Mouse (Mus musculus): Measurements from ENCODE around the gene Anks1. TPM values are rescaled to one million over a fixed set of nuclear protein-coding genes. Genes with fewer than 3 reads are reported as not detected.
A peak's percentile ranks its signal among the peaks of the same experiment; 100 is the strongest.

The Anks1 gene
- polyA plus RNA-seq, 1 experiment from 2014 or later, result 91.5 TPM

DNA sequence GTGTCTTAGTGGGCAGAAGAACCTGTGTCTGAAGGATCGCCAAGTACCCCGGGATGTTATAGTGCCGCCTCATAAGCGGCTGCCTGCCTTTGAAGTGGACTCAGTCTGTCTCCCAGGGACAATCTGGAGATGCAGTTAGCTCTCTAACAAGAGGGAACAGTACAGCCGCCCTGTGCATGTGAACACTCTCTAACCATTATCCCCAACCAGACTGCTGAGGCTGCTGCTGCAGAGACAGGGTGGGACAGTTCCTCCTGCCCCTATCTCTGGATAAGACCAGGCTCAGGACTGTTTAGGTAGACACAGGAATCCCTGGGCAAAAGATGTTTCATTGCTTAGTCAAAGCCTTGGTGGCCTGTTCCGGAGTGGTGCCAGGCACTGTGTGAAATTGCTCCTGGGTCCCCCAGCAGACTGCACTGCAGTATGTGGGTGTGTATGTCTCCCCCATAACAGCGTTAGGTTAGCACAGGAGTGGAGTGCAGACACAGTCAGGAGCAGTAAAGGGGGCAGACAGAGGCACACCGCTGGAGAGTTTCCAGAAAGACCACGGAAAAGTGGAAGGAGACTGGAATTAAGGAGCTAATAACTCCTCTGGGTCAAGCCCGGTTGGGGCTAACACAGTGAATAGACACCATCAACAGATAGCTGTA is 100.1 kb downstream of the Anks1 start:
- WGBS, result 86% methylated on average over 10 of the region's 10 CpGs
- H3K36me3 ChIP-seq, result peaks cover 30% of the 10 kb centered on the region
- 0 out of 2 replicates have a peak overlapping the region, but pooled peaks have one; percentile 5 for H3K27ac ChIP-seq
- H3K4me3 ChIP-seq, result no peak overlapping the region
- peaks cover 68% of the 10 kb centered on the region for H3K4me1 ChIP-seq
- 0 out of 2 replicates have a peak overlapping the region, but pooled peaks have one; percentile 4 for H3K4me2 ChIP-seq (replicated peaks)
- H3K27me3 ChIP-seq, result no peaks in the 10 kb centered on the region
- H3K9me3 ChIP-seq (replicated peaks), result no peaks in the 10 kb centered on the region
- peak overlapping the region; percentile 23; the same call in 1 of the 2 replicates for H3K9ac ChIP-seq
- ATAC-seq (ENCODE audit: low FRiP score), result no peak

DNA sequence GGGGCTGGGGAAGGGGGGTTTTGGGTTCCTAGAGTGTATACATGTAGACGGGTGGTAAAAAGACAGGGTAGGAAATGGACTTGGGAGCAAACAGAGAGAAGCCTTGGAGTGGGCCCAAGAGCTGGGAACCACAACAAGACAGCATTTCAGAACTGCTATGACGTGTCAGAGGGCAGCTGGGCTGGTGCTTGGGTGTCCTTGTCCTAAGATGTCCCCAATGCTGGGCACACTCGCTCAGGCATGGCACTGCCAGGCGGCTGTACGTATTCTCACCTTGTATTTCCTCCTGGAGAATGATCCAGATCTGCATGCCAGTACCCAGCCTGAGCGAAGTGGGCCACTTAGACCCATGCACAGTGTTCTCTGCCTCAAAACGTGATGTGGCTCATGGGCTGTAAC is 100.6 kb downstream of the Anks1 start:
- H3K27ac ChIP-seq, result no peak overlapping the region
- ATAC-seq (ENCODE audit: low FRiP score), result no peak
- no peaks in the 10 kb centered on the region for H3K9me3 ChIP-seq (replicated peaks)
- 91% methylated on average over 7 of the region's 7 CpGs for WGBS
- H3K4me3 ChIP-seq, result no peak overlapping the region
- H3K9ac ChIP-seq, result no peak overlapping the region
- H3K27me3 ChIP-seq, result no peaks in the 10 kb centered on the region
- peaks cover 70% of the 10 kb centered on the region for H3K4me1 ChIP-seq
- peaks cover 30% of the 10 kb centered on the region for H3K36me3 ChIP-seq
- H3K4me2 ChIP-seq (replicated peaks), result no peak overlapping the region

DNA sequence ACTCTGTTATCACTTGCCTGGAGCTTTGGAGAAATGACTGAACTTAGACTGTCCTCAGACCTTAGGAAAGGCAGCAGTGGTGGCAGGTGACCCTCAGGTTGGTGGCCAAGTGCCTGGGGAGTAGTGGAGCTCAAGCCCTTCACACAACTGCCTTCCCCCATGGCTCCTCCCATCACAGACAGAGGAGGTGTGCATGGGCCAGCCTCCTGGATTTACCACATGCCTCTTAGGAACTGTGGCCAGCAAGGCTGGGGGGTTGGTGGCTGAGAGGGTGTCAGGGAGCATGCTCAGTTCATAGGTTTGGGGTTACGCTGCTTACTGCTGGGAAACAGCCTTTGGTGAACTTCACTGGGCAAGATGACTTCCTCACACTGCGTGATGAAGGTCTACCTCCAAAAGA is 101.8 kb downstream of the Anks1 start:
- 96% methylated on average over 2 of the region's 2 CpGs for WGBS
- peaks cover 70% of the 10 kb centered on the region for H3K4me1 ChIP-seq
- H3K9ac ChIP-seq, result no peak overlapping the region
- no peak for ATAC-seq (ENCODE audit: low FRiP score)
- H3K36me3 ChIP-seq, result peaks cover 26% of the 10 kb centered on the region
- H3K27ac ChIP-seq, result no peak overlapping the region
- no peaks in the 10 kb centered on the region for H3K9me3 ChIP-seq (replicated peaks)
- H3K4me3 ChIP-seq, result no peak overlapping the region
- no peaks in the 10 kb centered on the region for H3K27me3 ChIP-seq
- H3K4me2 ChIP-seq (replicated peaks), result no peak overlapping the region

DNA sequence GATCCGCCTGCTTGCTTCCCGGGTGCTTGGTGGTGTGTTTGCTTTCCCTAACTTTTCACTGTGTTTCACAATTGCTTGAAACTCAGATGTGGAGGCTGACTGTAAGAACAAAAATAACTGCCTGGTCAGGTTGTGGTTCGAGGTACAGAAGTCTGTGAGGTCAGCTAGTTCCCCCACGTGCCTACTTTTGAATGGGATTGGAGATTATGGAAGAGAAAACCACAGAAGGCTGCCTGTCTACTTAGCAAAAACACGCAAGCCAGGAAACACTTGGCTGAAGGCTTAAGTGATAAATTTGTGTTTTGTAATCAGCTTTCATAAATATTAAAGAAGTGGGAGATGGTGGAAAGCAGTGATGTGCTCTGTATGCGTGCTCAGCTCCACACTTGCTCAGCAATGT is 103.7 kb downstream of the Anks1 start:
- Histone ChIP-seq H3K27me3 (no peaks in the 10 kb centered on the region), H3K36me3 (peaks cover 24% of the 10 kb centered on the region), H3K9me3 (replicated peaks) (no peaks in the 10 kb centered on the region), H3K4me3 (no peak overlapping the region), H3K4me1 (peaks cover 65% of the 10 kb centered on the region), H3K9ac (peak overlapping the region; percentile 46; the same call in 1 of the 2 replicates), H3K4me2 (replicated peaks) (peak overlapping the region; percentile 32), H3K27ac (peak overlapping the region; percentile 64)
- ATAC-seq (ENCODE audit: low FRiP score), result no peak
- WGBS, result 78% methylated on average over 6 of the region's 6 CpGs

DNA sequence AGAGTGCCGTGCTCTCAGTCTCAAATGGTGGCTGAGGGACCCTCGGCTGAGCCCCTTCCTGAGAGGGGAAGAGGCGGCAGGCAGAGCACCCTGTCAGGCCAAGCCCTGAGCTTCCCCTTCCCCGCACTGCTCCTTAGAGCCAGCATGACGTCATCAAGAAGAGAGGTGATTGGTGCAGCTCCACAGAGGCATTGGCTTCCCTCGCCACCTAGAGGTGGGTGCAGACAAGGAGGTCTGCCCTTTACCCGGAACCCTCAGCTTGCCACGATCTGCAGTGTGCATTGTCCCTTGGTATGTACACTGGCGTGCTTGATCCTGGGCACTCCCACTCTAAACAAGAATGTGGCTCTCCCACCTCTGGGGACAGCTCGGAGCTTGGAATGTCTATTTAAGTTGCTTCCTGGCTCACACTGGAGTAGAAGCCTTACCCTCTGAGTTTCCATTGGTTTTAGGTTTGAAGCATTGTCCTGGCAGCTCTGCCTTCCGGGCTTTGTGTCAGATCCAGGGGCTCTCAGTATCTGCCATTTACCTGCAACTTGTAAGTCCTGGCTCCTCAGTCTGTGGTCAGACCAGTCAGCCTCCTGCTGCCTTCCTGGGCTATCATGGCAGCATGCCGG is 104.3 kb downstream of the Anks1 start:
- 16% methylated on average over 12 of the region's 12 CpGs for WGBS
- no peaks in the 10 kb centered on the region for H3K9me3 ChIP-seq (replicated peaks)
- ATAC-seq (ENCODE audit: low FRiP score), result peak; percentile 83
- peak overlapping the region; percentile 64 for H3K27ac ChIP-seq
- peaks cover 65% of the 10 kb centered on the region for H3K4me1 ChIP-seq
- H3K27me3 ChIP-seq, result no peaks in the 10 kb centered on the region
- H3K36me3 ChIP-seq, result peaks cover 19% of the 10 kb centered on the region
- H3K4me3 ChIP-seq, result no peak overlapping the region
- H3K4me2 ChIP-seq (replicated peaks), result peak overlapping the region; percentile 32
- H3K9ac ChIP-seq, result peak overlapping the region; percentile 46; the same call in 1 of the 2 replicates

DNA sequence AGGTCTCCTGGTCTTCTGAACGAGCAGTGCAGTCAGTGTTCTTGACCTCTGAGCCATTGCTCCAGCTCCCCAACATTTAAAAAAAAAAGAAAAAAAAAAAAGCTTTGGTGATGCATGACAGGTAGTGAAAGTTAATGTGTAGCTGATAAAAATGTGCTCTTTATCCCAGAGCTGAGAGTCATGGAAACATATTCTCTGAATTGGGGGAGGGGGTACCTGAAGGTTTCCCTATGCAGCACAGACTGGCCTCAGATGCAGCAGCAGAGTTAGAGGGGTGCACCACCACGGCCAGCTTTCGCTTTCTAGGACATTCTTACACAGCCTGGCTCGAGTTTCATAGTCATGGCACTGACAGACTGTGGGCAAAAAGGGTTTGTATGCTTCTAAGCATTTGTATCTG is 105.3 kb downstream of the Anks1 start:
- Histone ChIP-seq H3K27ac (peak overlapping the region; percentile 64), H3K4me1 (peaks cover 67% of the 10 kb centered on the region), H3K36me3 (0 out of 2 replicates have a peak, but pooled peaks cover 8% of the 10 kb centered on the region), H3K27me3 (no peaks in the 10 kb centered on the region), H3K9ac (no peak overlapping the region), H3K9me3 (replicated peaks) (no peaks in the 10 kb centered on the region), H3K4me2 (replicated peaks) (no peak overlapping the region), H3K4me3 (no peak overlapping the region)
- no peak for ATAC-seq (ENCODE audit: low FRiP score)
- WGBS, result 59% methylated on average over 4 of the region's 4 CpGs

DNA sequence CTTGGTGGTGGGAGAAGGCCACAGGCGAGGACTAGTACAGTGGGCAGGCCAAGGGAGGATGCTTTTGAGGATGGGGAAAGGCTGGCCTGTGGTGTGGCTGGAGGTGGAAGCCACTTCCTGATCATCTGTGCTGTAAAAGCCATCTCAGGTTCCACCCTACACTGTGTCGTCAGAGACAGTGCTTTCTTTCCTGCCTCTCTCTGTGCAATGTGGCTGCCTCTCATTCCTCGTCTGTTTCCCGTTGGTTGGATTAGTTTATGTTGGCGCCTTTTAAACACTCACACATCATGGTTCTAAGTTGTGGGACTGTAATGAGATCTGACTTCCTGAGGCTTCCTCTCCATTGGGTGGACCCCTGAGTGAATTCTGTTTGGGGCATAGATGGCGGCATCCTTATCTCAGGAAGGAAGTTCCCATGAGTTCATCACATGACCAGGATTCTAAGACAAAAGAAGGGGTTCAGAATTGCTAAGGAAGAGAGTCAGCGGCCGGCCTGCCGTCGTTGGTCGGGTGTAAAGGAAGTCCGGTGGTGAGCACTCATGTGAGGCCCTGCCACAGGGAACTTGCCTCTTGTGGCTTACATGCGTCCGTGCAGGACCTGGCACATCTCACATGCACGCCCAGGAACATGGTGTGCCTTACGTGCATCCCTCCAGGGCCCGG is 106.1 kb downstream of the Anks1 start:
- no peak for ATAC-seq (ENCODE audit: low FRiP score)

DNA sequence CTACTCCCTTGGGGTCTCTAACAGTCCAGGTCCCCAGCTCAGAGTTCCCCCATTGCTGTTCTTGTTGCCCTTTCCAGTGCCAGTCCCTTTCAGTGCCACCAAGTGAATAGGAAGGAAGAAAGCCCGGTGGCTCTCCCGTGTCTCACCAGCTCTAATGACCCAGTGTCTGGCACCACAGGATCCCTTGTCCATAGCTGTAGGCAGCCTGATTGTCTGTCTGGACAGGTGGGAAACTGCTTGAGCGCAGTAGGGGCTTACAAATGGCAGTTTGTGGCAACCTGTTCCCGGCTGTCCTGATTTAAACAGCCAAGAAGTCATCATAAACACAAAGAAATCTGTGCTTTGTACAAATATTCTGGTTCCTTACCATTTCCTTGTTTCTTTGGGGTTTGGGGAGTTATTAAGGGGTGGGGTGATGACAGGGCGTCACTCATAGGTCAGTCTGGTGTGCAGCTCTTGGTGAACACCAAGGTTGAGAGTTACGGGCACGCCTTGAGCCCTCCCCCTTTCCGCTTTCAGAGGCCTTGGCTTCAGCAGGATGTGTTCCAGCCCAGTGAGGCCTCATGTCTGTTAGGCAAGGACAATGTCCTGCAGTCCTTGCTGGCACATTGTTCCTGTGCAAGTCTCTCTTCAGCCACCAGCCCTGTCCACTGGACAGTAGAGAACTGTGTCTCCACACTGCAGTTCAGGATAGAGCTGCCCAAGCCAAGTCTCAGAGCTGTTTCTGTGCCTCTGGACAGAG is 107.1 kb downstream of the Anks1 start:
- ATAC-seq (ENCODE audit: low FRiP score), result no peak
- Histone ChIP-seq H3K4me3 (no peak overlapping the region), H3K27me3 (no peaks in the 10 kb centered on the region), H3K4me2 (replicated peaks) (no peak overlapping the region), H3K36me3 (0 out of 2 replicates have a peak, but pooled peaks cover under 1% of the 10 kb centered on the region), H3K27ac (peak overlapping the region; percentile 46; the same call in 1 of the 2 replicates), H3K9me3 (replicated peaks) (no peaks in the 10 kb centered on the region), H3K9ac (no peak overlapping the region), H3K4me1 (peaks cover 74% of the 10 kb centered on the region)
- WGBS, result 82% methylated on average over 8 of the region's 8 CpGs

More for the DNA sequence above, 106.1 kb downstream of the Anks1 start:
- peaks cover 70% of the 10 kb centered on the region for H3K4me1 ChIP-seq
- H3K9ac ChIP-seq, result no peak overlapping the region
- H3K27ac ChIP-seq, result peak overlapping the region; percentile 64
- 78% methylated on average over 17 of the region's 17 CpGs for WGBS
- H3K9me3 ChIP-seq (replicated peaks), result no peaks in the 10 kb centered on the region
- 0 out of 2 replicates have a peak, but pooled peaks cover 7% of the 10 kb centered on the region for H3K36me3 ChIP-seq
- H3K27me3 ChIP-seq, result no peaks in the 10 kb centered on the region
- H3K4me2 ChIP-seq (replicated peaks), result no peak overlapping the region
- no peak overlapping the region for H3K4me3 ChIP-seq

DNA sequence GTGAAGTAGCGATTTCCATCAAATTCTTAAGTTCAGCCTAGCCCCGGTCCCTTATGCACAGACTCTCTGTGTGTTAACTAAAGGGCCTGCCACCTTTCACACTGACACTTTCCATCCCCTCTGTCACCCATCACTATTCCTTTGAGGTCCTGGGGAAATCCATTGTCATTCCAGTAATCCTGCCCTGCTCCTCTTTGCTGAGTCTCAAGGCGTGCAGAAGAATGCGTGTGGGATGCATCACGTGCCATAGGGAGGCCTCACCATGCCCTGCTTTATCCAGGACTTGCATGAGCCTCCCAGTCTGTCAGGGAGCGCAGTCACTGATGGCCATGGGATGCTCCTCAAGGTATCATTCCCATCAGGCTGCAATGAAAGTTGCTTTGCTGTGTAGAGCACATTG is 109.2 kb downstream of the Anks1 start:
- Histone ChIP-seq H3K4me3 (no peak overlapping the region), H3K4me2 (replicated peaks) (no peak overlapping the region), H3K36me3 (no peaks in the 10 kb centered on the region), H3K4me1 (peaks cover 70% of the 10 kb centered on the region), H3K27ac (peak overlapping the region; percentile 24; the same call in 1 of the 2 replicates), H3K9me3 (replicated peaks) (no peaks in the 10 kb centered on the region), H3K27me3 (no peaks in the 10 kb centered on the region), H3K9ac (no peak overlapping the region)
- ATAC-seq (ENCODE audit: low FRiP score), result no peak
- 40% methylated on average over 6 of the region's 6 CpGs for WGBS

DNA sequence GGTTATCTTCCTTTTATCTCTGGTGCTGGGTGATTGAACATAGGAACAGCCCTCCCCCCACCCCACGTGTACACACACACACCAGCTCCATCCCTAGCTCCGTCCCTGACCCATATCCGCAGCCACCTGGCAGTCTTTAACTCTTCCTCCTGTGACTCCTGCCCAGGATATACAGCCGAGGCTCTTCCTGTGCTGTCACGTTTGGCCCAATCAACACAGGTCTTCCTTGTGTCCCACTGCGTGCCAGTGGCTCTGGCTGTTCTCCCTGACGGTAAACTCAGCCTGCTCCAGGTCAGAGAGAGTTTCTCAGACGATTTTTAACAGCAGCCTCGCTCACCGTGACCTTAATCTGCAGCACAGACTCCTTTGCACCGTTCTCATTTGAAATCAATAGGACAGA is 109.7 kb downstream of the Anks1 start:
- Histone ChIP-seq H3K27me3 (no peaks in the 10 kb centered on the region), H3K36me3 (no peaks in the 10 kb centered on the region), H3K4me1 (peaks cover 66% of the 10 kb centered on the region), H3K4me3 (no peak overlapping the region), H3K4me2 (replicated peaks) (no peak overlapping the region), H3K27ac (peak overlapping the region; percentile 30; the same call in 1 of the 2 replicates), H3K9ac (no peak overlapping the region), H3K9me3 (replicated peaks) (no peaks in the 10 kb centered on the region)
- 54% methylated on average over 11 of the region's 11 CpGs for WGBS
- ATAC-seq (ENCODE audit: low FRiP score), result no peak

DNA sequence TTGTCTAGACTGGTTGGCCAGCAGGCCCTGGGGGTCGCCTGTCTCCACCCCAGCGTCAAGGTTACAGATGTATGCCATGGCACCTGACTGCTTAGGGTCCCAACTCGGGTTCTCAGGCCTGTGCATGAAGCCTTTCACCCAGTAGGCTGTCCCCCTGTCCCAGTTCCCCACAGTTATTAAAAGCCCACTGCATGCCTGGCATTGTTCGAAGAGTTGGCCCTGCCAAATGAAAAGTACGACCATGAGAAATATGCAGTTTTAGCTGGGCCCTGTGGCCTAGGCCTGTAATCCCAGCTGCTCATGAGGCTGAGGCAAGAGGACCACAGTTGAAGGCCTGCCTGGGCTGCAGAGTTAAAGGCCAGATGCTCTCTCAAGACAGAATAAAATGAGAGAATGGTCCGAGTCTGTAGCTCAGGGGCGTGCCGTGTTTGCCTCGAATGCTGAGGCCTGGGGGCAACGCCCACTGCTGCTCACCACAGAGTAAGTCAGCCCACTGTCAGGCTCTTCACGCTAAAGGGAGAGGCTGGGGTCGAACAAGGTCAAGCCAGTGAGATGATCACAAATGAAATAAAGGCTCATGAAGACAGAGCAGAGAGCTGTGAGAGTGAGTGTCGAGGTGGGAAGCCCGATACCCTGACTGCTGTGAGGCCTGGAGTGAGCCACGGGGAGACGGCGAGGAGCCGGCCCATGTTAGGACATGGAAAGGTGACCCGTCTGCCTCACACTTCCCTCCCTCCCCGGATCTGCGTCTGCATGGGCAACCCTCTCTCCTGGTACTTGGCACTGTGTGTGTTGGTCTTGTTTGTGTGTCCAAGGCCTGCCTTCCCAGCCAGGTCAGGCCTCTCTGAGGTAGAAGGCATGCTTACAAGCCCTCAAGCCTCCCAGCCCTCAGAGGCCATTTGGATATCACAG is 110.9 kb downstream of the Anks1 start:
- no peak overlapping the region for H3K4me3 ChIP-seq

More for the DNA sequence above, 110.9 kb downstream of the Anks1 start:
- peaks cover 63% of the 10 kb centered on the region for H3K4me1 ChIP-seq
- H3K9me3 ChIP-seq (replicated peaks), result no peaks in the 10 kb centered on the region
- no peaks in the 10 kb centered on the region for H3K27me3 ChIP-seq
- ATAC-seq (ENCODE audit: low FRiP score), result no peak
- WGBS, result 65% methylated on average over 21 of the region's 21 CpGs
- H3K36me3 ChIP-seq, result no peaks in the 10 kb centered on the region
- H3K4me2 ChIP-seq (replicated peaks), result no peak overlapping the region
- no peak overlapping the region for H3K9ac ChIP-seq
- 0 out of 2 replicates have a peak overlapping the region, but pooled peaks have one; percentile 41 for H3K27ac ChIP-seq

Data from hindbrain, embryonic 12.5 days (tissue).